Mouse (Mus musculus): ENCODE results near the gene Srrd.

Gene Srrd

DNA sequence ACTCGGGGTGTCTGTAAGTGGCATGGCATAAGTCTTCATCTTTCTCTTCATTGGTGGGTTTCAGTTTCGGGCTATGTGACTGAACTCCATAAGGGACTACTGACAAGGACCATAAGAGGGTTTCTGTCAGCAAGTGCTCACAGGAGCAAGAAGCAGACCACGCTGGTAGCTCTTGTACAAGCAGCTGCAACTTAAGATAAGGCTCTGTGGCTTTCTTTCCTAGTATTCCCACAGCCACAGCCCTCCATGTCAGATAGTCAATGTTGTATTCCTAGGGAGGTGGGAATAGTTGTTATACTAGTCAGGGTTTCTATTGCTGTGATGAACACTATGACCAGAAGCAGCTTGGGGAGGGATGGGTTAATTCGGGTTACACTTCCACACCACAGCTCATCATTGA, 16.7 kb upstream of the Srrd start:
- no peak for DNase-seq (ENCODE audit: low read depth, low spot score)

DNA sequence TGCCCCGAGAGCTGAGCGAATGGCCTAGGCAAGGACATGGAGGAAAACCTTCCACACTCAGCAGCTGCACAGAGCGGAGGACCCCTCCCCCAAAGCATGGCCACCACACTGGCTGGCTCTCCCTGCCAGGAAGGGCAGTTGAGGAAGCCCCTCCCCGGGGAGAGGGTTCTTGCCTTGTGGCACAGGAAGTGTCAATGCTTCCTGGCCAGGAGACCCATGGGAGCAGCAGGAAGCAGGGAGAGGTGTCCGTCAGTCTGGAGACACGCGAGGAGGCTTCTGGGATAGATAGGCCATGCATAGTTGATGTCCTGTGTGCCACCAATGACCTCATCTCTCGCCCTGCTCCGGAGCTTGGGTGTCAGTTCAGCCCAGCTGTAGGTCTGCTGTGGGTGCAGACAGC, 13.5 kb upstream of the Srrd start:
- DNase-seq (ENCODE audit: low read depth, low spot score): no peak

DNA sequence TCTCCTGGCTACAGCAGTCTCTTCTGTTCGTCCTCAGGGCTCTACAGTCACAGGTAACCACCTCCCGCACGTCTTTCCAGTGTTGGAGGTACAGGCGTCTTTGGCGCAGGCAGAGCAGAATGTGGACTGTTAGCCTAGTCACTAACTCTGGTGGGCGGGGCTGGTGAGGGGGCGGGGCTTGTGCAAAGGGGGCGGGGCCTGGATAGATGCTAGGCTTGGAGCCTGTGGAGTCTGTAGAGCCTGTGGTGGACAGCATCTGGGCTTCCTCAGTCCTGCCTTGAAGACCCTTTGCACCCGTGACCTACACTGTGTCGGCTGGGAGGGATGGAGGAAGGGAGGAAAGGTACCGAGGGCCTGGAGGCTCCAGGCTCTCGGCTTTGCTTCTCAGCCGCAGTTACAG, 13.1 kb upstream of the Srrd start, which contains the start of gene Gm6583:
TSS of gene Gm6583 (minus strand) at position 124 of the 400 bp plus-strand sequence.
- no peak for DNase-seq (ENCODE audit: low read depth, low spot score)

DNA sequence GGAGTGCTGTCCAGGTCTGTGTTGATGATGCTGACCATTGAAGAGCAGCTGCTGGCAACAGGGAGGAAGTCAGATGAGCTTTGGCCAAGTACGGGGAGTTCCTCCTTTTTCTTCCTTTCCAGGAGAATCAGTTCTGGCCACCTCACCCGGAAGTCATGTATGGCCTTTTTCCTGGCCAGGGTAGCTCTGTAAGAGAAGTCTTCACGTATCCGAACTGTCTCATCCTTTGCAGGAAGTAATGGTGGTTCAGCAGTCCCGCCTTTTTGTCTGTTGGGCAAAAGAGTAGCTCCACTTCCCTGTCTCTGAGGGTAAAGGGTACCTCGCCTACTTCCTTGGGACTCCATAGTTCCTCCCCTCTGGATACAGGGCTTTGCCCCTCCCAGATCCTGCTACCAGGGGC, 12.7 kb upstream of the Srrd start:
- no peak for DNase-seq (ENCODE audit: low read depth, low spot score)

DNA sequence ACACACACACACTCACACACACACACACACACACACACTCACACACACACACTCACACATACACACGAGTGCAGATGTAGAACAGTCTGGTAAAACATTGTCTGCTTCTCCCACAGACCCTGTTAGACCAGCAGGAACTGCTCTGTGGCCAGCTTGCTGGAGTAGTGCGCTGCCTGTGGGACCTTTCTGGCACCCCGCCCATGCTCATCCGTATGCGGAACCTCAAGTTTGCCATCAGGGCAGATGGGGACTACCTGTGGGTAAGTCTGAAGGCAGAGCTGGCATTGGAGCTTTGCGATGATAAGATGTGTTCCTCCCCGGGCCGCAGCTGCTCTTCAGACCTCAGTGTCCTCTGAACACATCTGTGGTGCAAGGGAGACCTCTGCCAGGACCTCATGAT, 6.3 kb upstream of the Srrd start:
- DNase-seq (ENCODE audit: low read depth, low spot score): no peak

DNA sequence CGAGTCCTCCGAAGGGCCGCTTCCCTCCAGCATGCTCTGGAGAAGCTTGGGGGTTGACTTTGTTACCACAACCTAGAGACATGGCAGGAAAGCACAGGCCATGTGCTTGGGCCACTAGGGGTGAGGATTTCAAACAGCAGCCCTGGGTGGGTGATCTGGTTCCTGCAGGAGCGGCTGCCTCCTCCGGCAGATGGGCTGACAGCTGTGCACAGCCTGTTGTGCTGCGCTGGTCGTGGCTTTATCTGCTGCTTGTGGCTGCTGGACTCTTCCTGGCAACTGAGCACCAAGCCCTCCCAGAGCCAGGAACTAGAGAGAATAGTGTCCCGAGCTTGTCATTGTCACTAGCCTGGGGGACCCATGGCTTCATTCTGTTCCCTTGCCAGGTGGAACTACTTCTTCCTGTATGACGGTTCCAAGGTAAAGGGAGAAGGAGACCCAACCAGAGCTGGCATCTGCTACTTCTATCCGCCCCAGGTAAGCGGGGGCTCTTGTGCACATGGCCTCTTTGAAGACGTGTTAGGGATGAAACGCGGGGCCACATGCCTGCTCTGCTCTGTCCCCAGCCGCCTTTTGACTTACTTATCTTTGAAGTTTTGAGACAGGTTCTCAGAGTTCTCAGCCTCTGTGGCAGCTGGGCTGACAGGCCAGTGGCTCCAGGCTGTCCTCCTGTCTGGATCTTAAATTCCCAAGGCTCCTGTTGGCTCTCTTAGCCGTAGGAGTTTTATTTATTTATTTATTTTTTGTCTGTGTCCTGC, 3.5 kb upstream of the Srrd start:
- DNase-seq (ENCODE audit: low read depth, low spot score): no peak

DNA sequence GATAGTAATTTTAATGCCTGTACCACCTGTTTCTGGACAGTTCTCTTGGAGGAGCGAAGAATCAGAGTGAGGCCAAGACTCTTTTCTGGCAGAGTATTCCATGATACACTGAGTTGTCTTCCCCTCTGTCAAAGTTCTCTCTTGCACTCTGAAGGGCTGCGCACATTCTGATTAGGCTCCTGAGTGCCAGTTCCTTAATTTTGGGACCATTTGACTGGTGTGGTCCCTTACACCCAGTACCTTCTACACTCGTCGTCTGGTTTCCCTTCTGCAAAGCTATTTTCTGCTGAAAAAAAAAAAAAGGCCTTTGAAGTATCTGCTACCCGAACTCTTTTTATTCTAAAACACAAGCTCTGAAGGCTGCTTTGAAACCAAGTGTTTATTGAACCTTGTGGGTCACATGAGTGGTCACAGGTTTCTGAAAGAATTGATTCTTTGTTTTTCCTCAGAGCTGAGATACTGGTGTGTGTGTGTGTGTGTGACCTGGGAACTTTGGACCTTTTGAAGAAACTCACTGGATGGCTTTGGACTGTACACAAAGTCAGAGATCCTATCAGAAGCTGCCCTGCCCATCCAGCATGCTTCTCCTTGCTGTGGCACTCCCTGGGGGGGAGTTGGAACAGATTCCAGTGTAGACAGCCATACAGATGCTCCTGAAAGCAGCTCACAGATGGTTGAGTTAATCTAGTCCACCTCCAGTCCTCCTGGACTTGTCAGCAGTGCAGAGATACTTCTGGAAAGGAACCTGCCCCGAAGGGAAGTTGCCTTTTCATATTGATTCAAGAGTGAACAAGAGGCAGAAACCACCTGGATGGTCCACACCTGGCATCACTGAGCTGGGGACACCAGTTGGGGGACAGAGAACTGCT, 1.5 kb upstream of the Srrd start:
- DNase-seq (ENCODE audit: low read depth, low spot score): peak; percentile 77

DNA sequence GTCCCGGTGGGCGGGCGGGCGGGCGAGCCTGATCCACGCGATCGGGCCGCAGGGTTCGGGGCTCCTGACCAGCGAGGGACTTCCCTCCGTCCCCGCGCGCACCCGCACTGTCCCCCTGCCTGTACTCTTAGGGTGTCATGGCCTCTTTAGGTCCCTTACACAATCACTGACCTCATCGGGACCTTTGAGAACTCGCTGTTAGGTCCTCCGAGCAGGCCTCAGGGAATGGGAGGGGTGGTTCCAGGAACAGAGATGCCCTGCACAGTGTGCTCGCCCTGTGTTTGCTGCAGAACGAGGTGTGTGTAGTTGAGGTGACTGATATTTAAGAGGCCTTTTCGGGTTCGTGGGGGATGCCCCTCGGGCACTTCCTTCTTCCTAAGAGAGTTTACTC, 360 bp upstream of the Srrd start:
- no peak for DNase-seq (ENCODE audit: low read depth, low spot score)

DNA sequence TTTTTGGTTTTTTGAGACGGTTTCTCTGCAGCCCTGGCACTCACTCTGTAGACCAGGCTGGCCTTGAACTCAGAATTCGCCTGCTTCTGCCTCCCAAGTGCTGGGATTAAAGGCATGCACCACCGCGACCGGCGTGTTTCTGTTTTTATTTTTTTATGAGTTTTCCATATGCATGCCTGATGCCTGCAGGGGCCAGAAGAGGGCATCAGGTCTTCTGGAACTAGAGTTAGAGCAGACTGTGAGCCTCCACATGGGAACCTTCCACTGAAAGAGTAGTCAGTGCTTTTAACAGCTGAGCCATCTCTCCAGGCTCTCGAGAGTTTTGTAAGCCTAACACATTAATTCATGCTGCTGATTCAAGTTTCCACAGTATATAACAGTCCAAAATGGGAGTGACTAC, 3.6 kb downstream of the Srrd start:
- DNase-seq (ENCODE audit: low read depth, low spot score): no peak

DNA sequence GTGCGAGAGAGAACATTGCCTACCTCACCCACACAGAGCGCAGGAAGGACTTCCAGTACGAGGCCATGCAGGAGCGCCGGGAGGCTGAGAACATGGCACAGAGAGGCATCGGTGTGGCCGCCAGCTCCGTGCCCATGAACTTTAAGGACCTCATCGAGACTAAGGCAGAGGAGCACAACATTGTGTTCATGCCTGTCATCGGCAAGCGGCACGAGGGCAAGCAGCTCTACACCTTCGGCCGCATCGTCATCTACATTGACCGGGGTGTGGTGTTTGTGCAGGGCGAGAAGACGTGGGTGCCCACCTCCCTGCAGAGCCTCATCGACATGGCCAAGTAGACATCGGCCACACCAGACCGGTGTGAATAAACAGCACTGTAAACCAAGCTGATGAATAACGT, 5.8 kb downstream of the Srrd start:
- DNase-seq (ENCODE audit: low read depth, low spot score): no peak

DNA sequence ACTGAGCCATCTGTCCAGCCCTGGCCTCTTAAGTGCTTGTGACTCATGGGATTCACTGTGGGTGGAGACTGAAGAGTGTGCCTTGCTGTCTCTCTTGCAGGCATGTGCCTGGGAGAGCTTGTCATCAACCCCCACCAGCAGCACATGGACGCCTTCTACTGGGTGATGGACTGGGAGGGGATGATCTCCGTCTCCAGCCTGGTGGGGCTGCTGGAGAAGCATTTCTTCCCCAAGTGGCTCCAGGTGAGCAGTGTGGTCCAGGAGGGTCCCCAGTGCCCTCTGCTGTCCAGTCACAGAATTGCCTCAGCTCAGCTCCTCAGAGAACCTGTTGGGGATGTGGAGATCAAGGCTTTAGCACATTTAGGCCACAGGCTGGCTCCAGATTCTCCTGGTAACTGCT, 7.4 kb downstream of the Srrd start:
- no peak for DNase-seq (ENCODE audit: low read depth, low spot score)

DNA sequence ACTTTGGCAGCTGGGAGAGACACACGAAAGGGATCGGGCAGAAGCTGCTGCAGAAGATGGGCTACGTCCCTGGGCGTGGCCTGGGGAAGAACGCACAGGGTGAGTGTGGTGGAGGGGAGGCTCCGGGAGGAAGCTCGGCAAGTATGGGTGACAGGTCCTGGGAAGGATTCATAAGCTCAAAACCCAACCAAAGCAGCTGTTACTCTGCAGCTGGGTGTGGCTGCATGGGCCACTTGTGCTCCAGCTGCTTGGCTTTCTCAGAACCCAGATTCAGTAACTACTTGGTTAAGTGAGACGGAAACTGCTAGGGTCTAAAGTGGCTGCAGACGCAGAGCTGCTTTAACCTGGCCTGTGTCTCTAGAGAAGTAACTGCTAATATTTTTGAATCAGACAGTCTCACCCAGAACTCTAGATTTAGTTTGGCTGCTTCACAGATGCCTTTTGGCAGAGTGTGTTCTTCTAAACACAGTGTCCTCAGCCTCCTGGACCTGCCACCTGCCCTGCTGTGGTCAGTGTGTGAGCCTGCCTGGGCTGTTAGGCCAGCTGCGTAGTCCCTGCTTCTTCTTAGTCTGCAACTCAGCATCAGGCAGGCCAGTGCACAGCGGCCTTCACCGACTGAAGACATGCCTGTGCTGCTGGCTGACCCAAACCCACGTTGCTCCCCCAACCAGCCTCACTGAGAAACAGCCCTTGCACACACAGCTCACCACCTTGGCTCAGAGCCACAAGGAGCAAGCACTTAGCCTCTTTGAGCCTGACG, 12.9 kb downstream of the Srrd start:
- DNase-seq (ENCODE audit: low read depth, low spot score): no peak

DNA sequence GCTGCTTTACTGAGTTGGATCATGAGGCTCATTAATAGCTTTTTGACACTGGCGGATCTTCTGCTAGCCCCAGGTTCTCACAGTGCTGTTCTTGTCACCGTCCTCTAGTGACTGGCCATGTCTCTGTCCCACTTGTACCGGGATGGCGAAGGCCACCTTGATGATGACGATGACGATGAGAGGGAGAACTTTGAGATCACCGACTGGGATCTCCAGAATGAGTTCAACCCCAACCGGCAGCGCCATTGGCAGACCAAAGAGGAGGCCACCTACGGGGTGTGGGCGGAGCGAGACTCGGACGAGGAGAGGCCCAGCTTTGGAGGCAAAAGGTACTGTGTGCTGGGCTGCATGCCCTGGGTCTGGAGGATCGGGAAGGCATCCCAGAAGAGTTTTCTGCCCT, 15.0 kb downstream of the Srrd start:
- DNase-seq (ENCODE audit: low read depth, low spot score): no peak

DNA sequence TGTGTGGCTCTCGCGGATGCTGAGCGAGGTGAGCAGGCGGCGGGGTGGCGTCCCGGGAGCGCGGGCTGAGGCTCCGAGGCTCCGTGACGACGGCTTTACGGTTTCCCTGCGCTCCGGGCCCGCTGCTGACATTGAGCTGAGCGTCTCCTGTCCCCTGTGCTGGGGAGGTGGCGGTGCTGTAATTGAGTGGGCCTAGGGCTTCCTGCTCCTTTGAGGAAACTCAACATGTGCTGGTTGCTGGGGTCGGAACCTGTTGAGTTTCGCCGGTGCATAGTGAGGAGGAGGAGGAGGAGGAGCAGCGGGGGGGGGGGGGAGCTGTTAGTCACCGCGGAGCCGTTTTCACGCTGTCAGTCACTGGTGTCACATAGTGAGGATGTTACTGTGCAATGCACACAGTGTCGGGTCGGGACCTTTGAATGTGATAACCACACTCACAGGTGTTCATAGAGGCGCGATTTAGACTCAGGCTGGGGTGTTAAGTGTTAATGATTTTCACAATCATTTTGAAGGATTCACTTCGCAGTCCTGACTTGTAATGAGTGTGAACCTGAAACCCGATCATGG, 16.3 kb downstream of the Srrd start:
- no peak for DNase-seq (ENCODE audit: low read depth, low spot score)

DNA sequence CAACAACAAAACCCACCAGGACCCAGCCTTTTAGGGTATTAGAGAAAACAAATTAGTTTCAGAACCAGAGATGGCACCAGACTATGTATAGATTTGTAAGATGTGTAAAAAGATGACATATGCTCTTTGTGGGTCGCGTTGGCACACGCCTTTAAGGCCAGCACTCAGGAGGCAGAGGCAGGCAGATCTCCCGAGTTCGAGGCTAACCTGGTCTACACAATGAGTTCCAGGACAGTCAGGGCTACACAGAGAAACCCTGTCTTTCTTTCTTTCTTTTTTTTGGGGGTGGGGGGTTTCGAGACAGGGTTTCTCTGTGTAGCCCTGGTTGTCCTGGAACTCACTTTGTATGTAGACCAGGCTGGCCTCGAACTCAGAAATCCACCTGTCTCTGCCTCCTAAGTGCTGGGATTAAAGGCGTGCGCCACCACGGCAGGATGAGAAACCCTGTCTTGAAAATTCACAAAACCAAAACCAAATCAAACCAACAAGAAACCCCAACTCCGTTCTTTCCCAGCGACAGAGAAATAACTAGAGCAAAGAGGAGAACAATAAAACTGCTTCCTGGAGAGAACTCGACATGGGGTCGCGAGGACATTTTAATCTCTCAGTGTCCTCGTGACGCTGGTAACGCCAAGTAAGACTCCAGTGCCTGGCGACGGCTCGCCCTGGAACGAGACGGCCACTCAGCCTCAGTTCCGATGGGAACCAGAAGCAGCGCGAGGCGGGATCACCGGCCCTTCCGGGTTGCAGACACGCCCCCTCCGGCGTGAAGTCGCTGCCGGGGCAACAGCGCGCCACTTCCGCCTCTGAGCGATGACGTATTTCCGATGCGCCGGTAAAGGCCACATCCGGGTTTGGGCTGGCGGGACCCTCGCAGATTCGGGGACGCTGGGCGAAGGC, 17.0 kb downstream of the Srrd start, which contains the start of gene Tfip11:
TSS of gene Tfip11 (plus strand) at position 813 of the 900 bp plus-strand sequence.
- DNase-seq (ENCODE audit: low read depth, low spot score): peak; percentile 92

DNA sequence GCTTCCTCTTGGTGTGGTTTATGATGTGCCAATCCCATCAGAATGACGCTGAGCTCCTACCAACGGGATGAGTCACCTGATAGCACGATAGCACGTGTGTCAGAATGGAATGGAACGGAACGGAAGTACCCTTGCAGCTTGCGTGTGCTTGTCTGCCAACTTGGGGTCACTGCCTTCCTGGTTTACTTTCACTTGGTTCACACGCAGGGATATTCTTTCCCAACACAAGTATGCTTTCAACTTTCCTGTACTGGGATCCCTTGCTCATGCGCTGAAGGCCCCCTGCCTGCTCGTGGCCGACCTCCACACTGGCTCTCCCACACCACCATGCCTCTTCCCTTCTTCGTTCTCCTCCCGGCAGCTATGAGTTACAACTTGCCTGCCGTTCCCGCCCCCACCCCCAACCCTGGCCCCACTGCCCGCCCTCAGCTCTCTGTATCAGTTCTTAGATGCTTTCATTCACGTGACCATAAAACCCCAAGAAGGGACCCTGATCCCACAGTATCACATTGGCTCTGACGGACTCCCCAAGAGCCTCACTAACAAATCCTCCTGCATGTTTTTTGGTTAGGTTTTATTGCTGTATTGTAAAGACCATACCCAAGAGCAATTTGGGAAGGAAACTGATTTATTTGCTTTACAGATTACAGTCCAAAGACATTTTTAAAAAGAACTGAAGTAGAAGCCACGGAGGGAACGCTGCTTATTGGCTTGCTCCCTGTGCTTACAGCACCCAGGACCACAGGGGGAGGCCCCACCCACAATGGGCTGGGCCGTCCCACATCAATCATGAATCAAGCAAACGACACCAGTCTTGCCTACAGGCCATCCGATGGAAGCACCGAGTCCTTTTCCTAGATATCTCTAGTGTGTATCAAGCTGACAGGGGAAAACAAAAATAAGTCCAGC, 17.9 kb downstream of the Srrd start:
- DNase-seq (ENCODE audit: low read depth, low spot score): no peak

DNA sequence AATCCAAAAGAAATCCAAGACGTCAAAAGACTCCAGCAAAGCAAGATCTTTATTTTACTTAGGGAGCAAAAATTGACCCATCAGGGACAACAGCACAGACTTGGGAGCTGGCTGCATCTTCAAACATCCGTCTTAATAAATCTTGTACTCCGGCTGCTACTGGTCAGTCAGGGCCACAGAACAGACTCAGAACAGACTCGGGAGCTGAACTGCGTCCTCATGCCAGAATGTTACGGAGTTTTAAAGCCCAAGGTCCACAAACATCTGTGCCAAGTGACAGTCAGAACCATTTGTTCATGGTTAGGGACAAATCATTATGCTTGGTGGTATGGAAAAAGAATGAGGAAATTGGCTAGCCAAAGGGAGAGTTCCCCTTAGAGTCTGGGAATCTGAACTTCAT, 19.6 kb downstream of the Srrd start:
- DNase-seq (ENCODE audit: low read depth, low spot score): no peak

DNA sequence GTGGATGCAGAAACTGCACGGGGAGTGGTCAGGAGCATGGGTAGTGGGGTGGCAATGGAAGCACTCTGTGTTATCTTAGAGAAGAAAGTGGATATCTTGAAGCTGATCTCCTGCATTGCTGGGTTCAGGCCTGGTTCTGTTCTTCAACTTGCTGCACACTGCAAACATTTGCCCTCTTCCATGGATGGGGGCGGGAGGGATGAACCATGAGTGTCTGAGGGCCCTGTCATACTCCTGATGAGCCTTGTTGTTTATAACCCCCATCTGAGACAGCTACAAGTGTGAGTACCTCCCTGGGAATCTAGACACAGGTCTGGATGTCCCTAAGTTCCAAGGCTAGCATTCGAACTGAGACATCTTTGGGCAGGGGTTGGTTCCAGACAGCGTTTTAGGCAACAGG, 21.5 kb downstream of the Srrd start:
- DNase-seq (ENCODE audit: low read depth, low spot score): no peak

DNA sequence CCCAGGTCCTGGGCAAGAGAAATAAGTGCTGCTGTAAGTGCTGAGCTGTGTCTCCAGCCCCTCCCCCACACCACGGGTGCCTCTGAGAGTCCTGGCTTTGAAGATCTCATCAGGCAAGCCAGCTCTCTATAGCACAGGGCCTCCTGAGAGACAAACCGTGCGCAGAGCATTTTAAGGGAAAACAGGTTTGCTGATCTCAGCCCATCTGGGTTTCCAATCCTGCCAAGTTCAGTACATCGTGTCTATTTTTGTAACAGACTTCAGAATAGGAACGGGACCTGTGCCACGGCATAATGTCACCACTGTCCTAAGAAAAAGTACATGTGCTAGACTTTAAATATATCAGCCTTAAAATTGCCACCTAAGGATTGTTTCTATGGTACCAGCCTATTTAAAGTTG, 21.9 kb downstream of the Srrd start:
- peak; percentile 96 for DNase-seq (ENCODE audit: low read depth, low spot score)

DNA sequence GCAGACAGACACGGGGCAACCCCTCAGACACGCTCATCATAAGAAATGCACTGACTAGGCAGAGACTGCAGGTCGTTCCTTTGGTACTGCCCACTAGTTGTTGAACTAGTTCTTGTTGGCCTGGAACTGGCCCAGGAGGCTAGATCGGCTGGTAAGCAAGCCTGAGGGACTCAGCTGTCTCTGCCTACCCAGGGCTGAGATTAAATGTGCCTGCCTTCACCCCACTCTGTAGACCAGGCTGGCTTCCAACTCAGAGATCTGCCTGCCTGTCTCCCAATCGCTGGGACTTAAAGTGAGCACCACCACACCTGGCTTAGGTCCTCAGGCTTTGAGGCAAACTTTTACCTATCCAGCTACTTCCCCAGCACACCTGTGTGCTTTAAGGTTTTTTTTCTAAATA, 22.5 kb downstream of the Srrd start:
- no peak for DNase-seq (ENCODE audit: low read depth, low spot score)
